Mouse (Mus musculus) ES-E14 (cell line): ENCODE measurements around the gene Abca12.

ENCODE experiments used
- CHD2 ChIP-seq: IDR thresholded peaks from 2 replicates; pipeline ENCODE4 v1.6.1; 2014; ENCODE audit warnings: mild to moderate bottlenecking, low read depth, low read length, inconsistent platforms
- HCFC1 ChIP-seq: IDR thresholded peaks from 2 replicates; pipeline ENCODE4 v1.6.1; 2012; ENCODE audit warnings: low read length, inconsistent platforms, borderline replicate concordance; ENCODE audit not compliant: insufficient read depth
- MAFK ChIP-seq: IDR thresholded peaks from 2 replicates; pipeline ENCODE4 v1.6.1; 2014; ENCODE audit warnings: mild to moderate bottlenecking, low read depth, low read length, inconsistent platforms; ENCODE audit not compliant: insufficient read depth
- ZC3H11A ChIP-seq: IDR thresholded peaks from 2 replicates; pipeline ENCODE4 v1.6.1; 2012; ENCODE audit warnings: low read depth, mild to moderate bottlenecking, inconsistent platforms, low read length, borderline replicate concordance
- ZNF384 ChIP-seq: IDR thresholded peaks from 2 replicates; pipeline ENCODE4 v1.6.1; 2012; ENCODE audit warnings: low read depth, low read length, inconsistent platforms

- TF ChIP-seq HCFC1: no peak
- TF ChIP-seq CHD2: no peak
- no peak for TF ChIP-seq MAFK
- no peak for TF ChIP-seq ZNF384
- no peak for TF ChIP-seq ZC3H11A
Measured at GRCm38 (mm10) chr1:71244647-71245046, 170.1 kb downstream of the Abca12 start.
